Mouse (Mus musculus) neural tube, embryonic 12.5 days (tissue): ENCODE measurements at regions not wholly inside any gene's neighbourhood (a gene's known extent, or its start where the extent isn't known, plus 50 kb on each side); places are given as distances from the start of the nearest gene placed in this dataset.

ENCODE experiments used
- ATAC-seq: fragments of 200-750 bp; cut with Nextera tagmentation; 2 replicates; pipeline ENCODE4 v1.8.0; 2017; ENCODE audit warnings: low read depth, mild to moderate bottlenecking, moderate TSS enrichment, moderate library complexity; ENCODE audit not compliant: low FRiP score
- H3K27ac ChIP-seq: fragments of 300-500 bp; sonication (generic); 2 replicates; pipeline ENCODE4 v1.5.1; 2016
- H3K27me3 ChIP-seq: fragments of 300-500 bp; sonication (generic); replicated peaks from 2 replicates; pipeline ENCODE4 v1.6.1; 2016; ENCODE audit warnings: mild to moderate bottlenecking
- H3K36me3 ChIP-seq: fragments of 300-500 bp; sonication (generic); 2 replicates; pipeline ENCODE4 v1.6.1; 2016; ENCODE audit warnings: mild to moderate bottlenecking
- H3K4me1 ChIP-seq: fragments of 300-500 bp; sonication (generic); 2 replicates; pipeline ENCODE4 v1.6.1; 2016
- H3K4me2 ChIP-seq: fragments of 300-500 bp; sonication (generic); replicated peaks from 2 replicates; pipeline ENCODE4 v1.6.1; 2016; ENCODE audit warnings: mild to moderate bottlenecking
- H3K4me3 ChIP-seq: fragments of 300-500 bp; sonication (generic); 2 replicates; pipeline ENCODE4 v1.5.1; 2016
- H3K9ac ChIP-seq: fragments of 300-500 bp; sonication (generic); 2 replicates; pipeline ENCODE4 v1.6.1; 2016; ENCODE audit warnings: mild to moderate bottlenecking
- H3K9me3 ChIP-seq: fragments of 300-500 bp; sonication (generic); 2 replicates; pipeline ENCODE4 v1.6.1; 2016; ENCODE audit warnings: mild to moderate bottlenecking
- WGBS: fragments of 180-500 bp; shearing (Covaris S2); methylation state at CpG from one replicate; pipeline ENCODE4 v1.1.7; 2016; 5-methylcytosine and 5-hydroxymethylcytosine counted together

GRCm38 (mm10) chr2:139220757-139221400, 272.8 kb upstream of the Sptlc3 start:
- Histone ChIP-seq H3K36me3 (no peaks in the 10 kb centered on the region), H3K27ac (no peak overlapping the region), H3K4me1 (no peaks in the 10 kb centered on the region), H3K4me2 (no peak overlapping the region), H3K27me3 (no peaks in the 10 kb centered on the region), H3K9ac (no peak overlapping the region), H3K9me3 (no peaks in the 10 kb centered on the region), H3K4me3 (no peak overlapping the region)
- ATAC-seq, result no peak
- WGBS, result 51% methylated on average over 9 of the region's 9 CpGs

GRCm38 (mm10) chr2:139230453-139230852, 263.3 kb upstream of the Sptlc3 start:
- H3K27ac ChIP-seq, result no peak overlapping the region
- no peaks in the 10 kb centered on the region for H3K9me3 ChIP-seq
- H3K27me3 ChIP-seq, result no peaks in the 10 kb centered on the region
- H3K4me3 ChIP-seq, result no peak overlapping the region
- ATAC-seq, result no peak
- H3K4me2 ChIP-seq, result no peak overlapping the region
- no peaks in the 10 kb centered on the region for H3K36me3 ChIP-seq
- no peaks in the 10 kb centered on the region for H3K4me1 ChIP-seq
- 30% methylated on average over 3 of the region's 3 CpGs for WGBS
- H3K9ac ChIP-seq, result no peak overlapping the region

- ATAC-seq, result no peak
- 77% methylated on average over 2 of the region's 2 CpGs for WGBS
Observed at GRCm38 (mm10) chr2:139250138-139250537, 243.6 kb upstream of the Sptlc3 start.

GRCm38 (mm10) chr2:139267119-139267518, 226.6 kb upstream of the Sptlc3 start:
- H3K4me2 ChIP-seq, result no peak overlapping the region
- no peaks in the 10 kb centered on the region for H3K4me1 ChIP-seq
- no peak overlapping the region for H3K9ac ChIP-seq
- no peak overlapping the region for H3K27ac ChIP-seq
- no peak for ATAC-seq
- H3K36me3 ChIP-seq, result no peaks in the 10 kb centered on the region
- WGBS, result 90% methylated on average over 2 of the region's 2 CpGs
- no peaks in the 10 kb centered on the region for H3K9me3 ChIP-seq
- H3K4me3 ChIP-seq, result no peak overlapping the region
- H3K27me3 ChIP-seq, result no peaks in the 10 kb centered on the region

More at GRCm38 (mm10) chr2:139250138-139250537, 243.6 kb upstream of the Sptlc3 start:
- Histone ChIP-seq H3K27me3 (no peaks in the 10 kb centered on the region), H3K36me3 (no peaks in the 10 kb centered on the region), H3K9me3 (no peaks in the 10 kb centered on the region), H3K4me3 (no peak overlapping the region), H3K4me2 (no peak overlapping the region), H3K9ac (no peak overlapping the region), H3K4me1 (no peaks in the 10 kb centered on the region), H3K27ac (no peak overlapping the region)

GRCm38 (mm10) chr2:139276581-139276980, 217.1 kb upstream of the Sptlc3 start:
- no peaks in the 10 kb centered on the region for H3K4me1 ChIP-seq
- H3K4me3 ChIP-seq, result no peak overlapping the region
- H3K9me3 ChIP-seq, result no peaks in the 10 kb centered on the region
- no peak for ATAC-seq
- no peak overlapping the region for H3K27ac ChIP-seq
- no peak overlapping the region for H3K9ac ChIP-seq
- H3K36me3 ChIP-seq, result no peaks in the 10 kb centered on the region
- 74% methylated on average over 5 of the region's 5 CpGs for WGBS
- H3K4me2 ChIP-seq, result no peak overlapping the region
- no peaks in the 10 kb centered on the region for H3K27me3 ChIP-seq

GRCm38 (mm10) chr2:139277571-139277970, 216.1 kb upstream of the Sptlc3 start:
- Histone ChIP-seq H3K27ac (no peak overlapping the region), H3K4me2 (no peak overlapping the region), H3K9me3 (no peaks in the 10 kb centered on the region), H3K4me3 (no peak overlapping the region), H3K36me3 (no peaks in the 10 kb centered on the region), H3K27me3 (no peaks in the 10 kb centered on the region), H3K4me1 (no peaks in the 10 kb centered on the region), H3K9ac (no peak overlapping the region)
- ATAC-seq, result no peak
- 91% methylated on average over 8 of the region's 8 CpGs for WGBS

GRCm38 (mm10) chr2:139281056-139281455, 212.7 kb upstream of the Sptlc3 start:
- no peaks in the 10 kb centered on the region for H3K4me1 ChIP-seq
- no peak overlapping the region for H3K4me2 ChIP-seq
- H3K27me3 ChIP-seq, result no peaks in the 10 kb centered on the region
- ATAC-seq, result no peak
- no peak overlapping the region for H3K4me3 ChIP-seq
- no peak overlapping the region for H3K27ac ChIP-seq
- H3K9me3 ChIP-seq, result no peaks in the 10 kb centered on the region
- no peak overlapping the region for H3K9ac ChIP-seq
- 59% methylated on average over 3 of the region's 3 CpGs for WGBS
- H3K36me3 ChIP-seq, result no peaks in the 10 kb centered on the region

GRCm38 (mm10) chr2:139284315-139284714, 209.4 kb upstream of the Sptlc3 start:
- Histone ChIP-seq H3K9me3 (no peaks in the 10 kb centered on the region), H3K9ac (no peak overlapping the region), H3K36me3 (no peaks in the 10 kb centered on the region), H3K27ac (no peak overlapping the region), H3K4me2 (no peak overlapping the region), H3K27me3 (no peaks in the 10 kb centered on the region), H3K4me3 (no peak overlapping the region), H3K4me1 (no peaks in the 10 kb centered on the region)
- no peak for ATAC-seq
- 92% methylated on average over 4 of the region's 4 CpGs for WGBS

- H3K9ac ChIP-seq, result no peak overlapping the region
- H3K4me1 ChIP-seq, result no peaks in the 10 kb centered on the region
- H3K4me2 ChIP-seq, result no peak overlapping the region
- no peaks in the 10 kb centered on the region for H3K9me3 ChIP-seq
- no peak for ATAC-seq
- H3K4me3 ChIP-seq, result no peak overlapping the region
- 57% methylated on average over 2 of the region's 2 CpGs for WGBS
- H3K27ac ChIP-seq, result no peak overlapping the region
- H3K36me3 ChIP-seq, result no peaks in the 10 kb centered on the region
- H3K27me3 ChIP-seq, result no peaks in the 10 kb centered on the region
Observed at GRCm38 (mm10) chr2:139286446-139286845, 207.3 kb upstream of the Sptlc3 start.

GRCm38 (mm10) chr2:139298541-139299152, 195.1 kb upstream of the Sptlc3 start:
- Histone ChIP-seq H3K36me3 (no peaks in the 10 kb centered on the region), H3K4me2 (no peak overlapping the region), H3K9ac (no peak overlapping the region), H3K9me3 (no peaks in the 10 kb centered on the region), H3K27ac (no peak overlapping the region), H3K4me1 (no peaks in the 10 kb centered on the region), H3K4me3 (no peak overlapping the region), H3K27me3 (no peaks in the 10 kb centered on the region)
- WGBS, result 63% methylated on average over 6 of the region's 6 CpGs
- ATAC-seq, result no peak

GRCm38 (mm10) chr2:139311401-139311812, 182.3 kb upstream of the Sptlc3 start:
- Histone ChIP-seq H3K4me1 (no peaks in the 10 kb centered on the region), H3K4me2 (no peak overlapping the region), H3K27me3 (no peaks in the 10 kb centered on the region), H3K9me3 (no peaks in the 10 kb centered on the region), H3K27ac (no peak overlapping the region), H3K36me3 (no peaks in the 10 kb centered on the region), H3K4me3 (no peak overlapping the region), H3K9ac (no peak overlapping the region)
- 74% methylated on average over 1 of the region's 1 CpGs for WGBS
- ATAC-seq, result no peak

GRCm38 (mm10) chr2:139312053-139312452, 181.7 kb upstream of the Sptlc3 start:
- H3K9ac ChIP-seq, result no peak overlapping the region
- no peak overlapping the region for H3K4me2 ChIP-seq
- no peaks in the 10 kb centered on the region for H3K4me1 ChIP-seq
- H3K27me3 ChIP-seq, result no peaks in the 10 kb centered on the region
- no peak for ATAC-seq
- WGBS, result 86% methylated on average over 4 of the region's 4 CpGs
- no peak overlapping the region for H3K4me3 ChIP-seq
- no peaks in the 10 kb centered on the region for H3K9me3 ChIP-seq
- no peak overlapping the region for H3K27ac ChIP-seq
- no peaks in the 10 kb centered on the region for H3K36me3 ChIP-seq

- Histone ChIP-seq H3K4me3 (no peak overlapping the region), H3K9ac (no peak overlapping the region), H3K27me3 (no peaks in the 10 kb centered on the region), H3K4me1 (no peaks in the 10 kb centered on the region), H3K4me2 (no peak overlapping the region), H3K27ac (no peak overlapping the region), H3K36me3 (no peaks in the 10 kb centered on the region), H3K9me3 (no peaks in the 10 kb centered on the region)
- WGBS, result 75% methylated on average over 2 of the region's 2 CpGs
- ATAC-seq, result no peak
Observed at GRCm38 (mm10) chr2:139322509-139322908, 171.2 kb upstream of the Sptlc3 start.
